Mouse (Mus musculus) midbrain, postnatal 0 days (tissue): ENCODE results near the gene Amh. TPM values are rescaled to one million over a fixed set of nuclear protein-coding genes. Genes with fewer than 3 reads are reported as not detected.

ENCODE experiments used
- ATAC-seq: fragments of 200-750 bp; cut with Nextera tagmentation; 2 replicates; pipeline ENCODE4 v1.8.0; 2017; ENCODE audit warnings: moderate number of reproducible peaks, mild to moderate bottlenecking, moderate TSS enrichment, moderate library complexity; ENCODE audit not compliant: low FRiP score
- DNase-seq: peaks from one replicate; pipeline ENCODE4 v3.0.0-alpha.2; 2015; ENCODE audit warnings: low spot score
- H3K27ac ChIP-seq: fragments of 300-500 bp; sonication (generic); 2 replicates; pipeline ENCODE4 v1.5.1; 2014; ENCODE audit warnings: low read depth, mild to moderate bottlenecking, low read length, mixed read lengths
- H3K27me3 ChIP-seq: fragments of 300-500 bp; sonication (generic); 2 replicates; pipeline ENCODE4 v1.6.1; 2014; ENCODE audit warnings: low read length, control low read depth, mixed read lengths; ENCODE audit not compliant: insufficient read depth
- H3K36me3 ChIP-seq: fragments of 300-500 bp; sonication (generic); 2 replicates; pipeline ENCODE4 v1.6.1; 2014; ENCODE audit warnings: low read length, control low read depth, mixed read lengths; ENCODE audit not compliant: insufficient read depth
- H3K4me1 ChIP-seq: fragments of 300-500 bp; sonication (generic); 2 replicates; pipeline ENCODE4 v1.6.1; 2014; ENCODE audit warnings: mild to moderate bottlenecking, control low read depth, antibody characterized with exemption, low read length, mixed read lengths; ENCODE audit not compliant: insufficient read depth
- H3K4me2 ChIP-seq: fragments of 300-500 bp; sonication (generic); 2 replicates; pipeline ENCODE4 v1.6.1; 2014; ENCODE audit warnings: low read depth, mild to moderate bottlenecking, low read length, mixed read lengths; ENCODE audit not compliant: poor library complexity, severe bottlenecking
- H3K4me3 ChIP-seq: fragments of 300-500 bp; sonication (generic); 2 replicates; pipeline ENCODE4 v1.5.1; 2014; ENCODE audit warnings: low read depth, mild to moderate bottlenecking, low read length, moderate library complexity
- H3K9ac ChIP-seq: fragments of 300-500 bp; sonication (generic); replicated peaks from 2 replicates; pipeline ENCODE4 v1.6.1; 2014; ENCODE audit warnings: mild to moderate bottlenecking, low read length, moderate library complexity, mixed read lengths; ENCODE audit not compliant: poor library complexity, severe bottlenecking
- H3K9me3 ChIP-seq: fragments of 300-500 bp; sonication (generic); 2 replicates; pipeline ENCODE4 v1.6.1; 2016; ENCODE audit warnings: low read length, control low read depth
- CTCF ChIP-seq: IDR thresholded peaks from 2 replicates; pipeline ENCODE4 v1.5.1; 2016; ENCODE audit warnings: antibody characterized with exemption, mild to moderate bottlenecking
- WGBS: fragments of 180-500 bp; shearing (Covaris S2); extraction: QIAGEN DNeasy Blood & Tissue Kit; methylation state at CpG from one replicate; pipeline ENCODE4 v1.1.7; 2014; 5-methylcytosine and 5-hydroxymethylcytosine counted together
- polyA plus RNA-seq: library from polyadenylated mRNA; unstranded; fragments of >200 nt; fragmentation: Nextera tagmentation; extraction: Ambion mirVana; gene quantifications from 2 replicates; pipeline ENCODE4 v1.2.1, GENCODE M21; 2015
- total RNA-seq: library from RNA; depleted of rRNA; stranded (reverse); fragments of >200 nt; gene quantifications from 2 replicates; pipeline ENCODE4 v1.2.3, GENCODE M21; 2014

Amh gene
- total and polyA plus RNA-seq, 2 experiments from 2014 or later: 0.82 TPM; not detected in 1

- Histone ChIP-seq H3K4me1 (no peaks in the 10 kb centered on the region), H3K9me3 (no peaks in the 10 kb centered on the region), H3K4me3 (no peak overlapping the region), H3K27ac (no peak overlapping the region), H3K27me3 (no peaks in the 10 kb centered on the region; the same call in 1 of the 2 replicates), H3K36me3 (peaks cover 3% of the 10 kb centered on the region; the same call in 1 of the 2 replicates), H3K9ac (no peak overlapping the region), H3K4me2 (no peak overlapping the region)
- no peak for TF ChIP-seq CTCF
- 56% methylated on average over 6 of the region's 6 CpGs for WGBS
- ATAC-seq (no peak), DNase-seq (no peak)
Observed at GRCm38 (mm10) chr10:80839848-80840247, 34.8 kb downstream of the Amh start.

DNA sequence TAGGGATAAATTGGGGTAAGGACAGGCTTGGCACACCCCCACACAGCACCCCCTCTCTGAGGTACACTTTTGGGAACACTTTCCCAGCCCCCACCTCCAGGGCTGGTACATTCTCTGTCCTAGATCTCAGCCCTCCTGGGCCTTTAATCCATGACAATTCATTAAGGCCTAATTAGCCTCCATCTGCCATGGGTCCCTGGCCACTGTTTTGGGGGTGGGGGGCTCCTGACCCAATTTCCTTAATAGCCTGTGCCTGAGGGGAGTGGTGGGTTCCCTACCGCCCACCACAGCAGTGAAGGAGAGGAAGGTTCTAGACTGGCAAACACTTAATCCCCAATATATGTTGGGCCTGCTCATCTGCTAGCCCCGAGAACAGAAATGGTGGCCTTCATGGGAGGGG is 36.6 kb downstream of the Amh start:
- H3K4me1 ChIP-seq: no peaks in the 10 kb centered on the region
- no peak for ATAC-seq
- no peak for DNase-seq
- H3K27me3 ChIP-seq: peaks cover 7% of the 10 kb centered on the region; the same call in 1 of the 2 replicates
- TF ChIP-seq CTCF: no peak
- 80% methylated on average over 2 of the region's 2 CpGs for WGBS
- no peak overlapping the region for H3K9ac ChIP-seq
- H3K9me3 ChIP-seq: no peaks in the 10 kb centered on the region
- no peak overlapping the region for H3K27ac ChIP-seq
- H3K36me3 ChIP-seq: no peaks in the 10 kb centered on the region
- no peak overlapping the region for H3K4me3 ChIP-seq
- H3K4me2 ChIP-seq: no peak overlapping the region

- DNase-seq: no peak
- WGBS: 84% methylated on average over 15 of the region's 15 CpGs
- no peak overlapping the region for H3K4me3 ChIP-seq
- H3K9me3 ChIP-seq: no peaks in the 10 kb centered on the region
- no peak for ATAC-seq
- no peak overlapping the region for H3K4me2 ChIP-seq
- H3K36me3 ChIP-seq: no peaks in the 10 kb centered on the region
- H3K27ac ChIP-seq: no peak overlapping the region
- no peak for TF ChIP-seq CTCF
- no peaks in the 10 kb centered on the region for H3K4me1 ChIP-seq
- H3K27me3 ChIP-seq: peaks cover 7% of the 10 kb centered on the region; the same call in 1 of the 2 replicates
- no peak overlapping the region for H3K9ac ChIP-seq
Observed at GRCm38 (mm10) chr10:80842334-80842733, 37.3 kb downstream of the Amh start.

DNA sequence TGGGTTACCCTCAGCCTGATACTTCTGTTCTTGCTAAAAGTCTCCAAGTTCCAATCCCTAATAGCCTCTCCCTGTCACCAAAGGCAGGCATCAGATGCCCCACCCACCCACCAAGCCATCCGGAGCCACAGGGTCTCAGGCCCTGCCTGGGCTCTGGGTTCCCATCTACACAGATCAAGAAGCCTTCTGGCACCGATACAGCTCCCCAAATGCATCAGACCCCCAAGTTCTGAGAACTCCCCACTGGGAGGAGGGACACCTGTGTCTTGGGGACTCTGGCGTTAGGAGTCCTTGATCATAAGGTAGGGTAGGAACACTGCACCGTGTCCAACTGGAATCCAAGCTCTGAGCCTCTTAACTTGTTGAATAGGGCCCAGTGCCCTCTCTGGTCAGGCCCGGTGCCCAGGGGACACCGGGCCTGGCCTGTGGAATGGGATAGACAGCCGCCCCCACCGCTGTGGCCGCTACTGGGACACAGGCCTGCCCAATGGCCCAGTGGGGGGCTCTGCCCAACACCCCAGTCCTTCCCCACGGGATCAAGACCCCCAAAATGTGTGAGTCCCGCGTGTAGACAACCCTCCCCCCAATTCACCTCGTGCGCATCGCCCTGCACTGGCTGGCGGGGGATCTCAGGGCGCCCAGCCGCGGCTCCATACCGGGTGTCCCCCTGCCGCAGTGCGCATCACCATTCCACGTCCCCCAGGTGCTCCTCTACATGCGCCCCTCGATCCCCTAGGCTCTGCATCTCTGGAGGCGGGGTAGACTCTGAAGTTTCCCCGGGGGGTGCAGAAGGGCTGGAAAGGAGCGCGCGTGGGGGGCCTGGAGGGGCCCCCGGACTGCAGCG is 38.3 kb downstream of the Amh start:
- H3K27me3 ChIP-seq: peaks cover 7% of the 10 kb centered on the region; the same call in 1 of the 2 replicates
- 6% methylated on average over 31 of the region's 32 CpGs for WGBS
- DNase-seq: no peak
- peak; percentile 45 for ATAC-seq
- H3K27ac ChIP-seq: no peak overlapping the region
- no peaks in the 10 kb centered on the region for H3K4me1 ChIP-seq
- no peaks in the 10 kb centered on the region for H3K36me3 ChIP-seq
- peak overlapping the region; percentile 86 for H3K9ac ChIP-seq
- H3K4me2 ChIP-seq: peak overlapping the region; percentile 86
- H3K9me3 ChIP-seq: no peaks in the 10 kb centered on the region
- H3K4me3 ChIP-seq: peak overlapping the region; percentile 70
- TF ChIP-seq CTCF: no peak

DNA sequence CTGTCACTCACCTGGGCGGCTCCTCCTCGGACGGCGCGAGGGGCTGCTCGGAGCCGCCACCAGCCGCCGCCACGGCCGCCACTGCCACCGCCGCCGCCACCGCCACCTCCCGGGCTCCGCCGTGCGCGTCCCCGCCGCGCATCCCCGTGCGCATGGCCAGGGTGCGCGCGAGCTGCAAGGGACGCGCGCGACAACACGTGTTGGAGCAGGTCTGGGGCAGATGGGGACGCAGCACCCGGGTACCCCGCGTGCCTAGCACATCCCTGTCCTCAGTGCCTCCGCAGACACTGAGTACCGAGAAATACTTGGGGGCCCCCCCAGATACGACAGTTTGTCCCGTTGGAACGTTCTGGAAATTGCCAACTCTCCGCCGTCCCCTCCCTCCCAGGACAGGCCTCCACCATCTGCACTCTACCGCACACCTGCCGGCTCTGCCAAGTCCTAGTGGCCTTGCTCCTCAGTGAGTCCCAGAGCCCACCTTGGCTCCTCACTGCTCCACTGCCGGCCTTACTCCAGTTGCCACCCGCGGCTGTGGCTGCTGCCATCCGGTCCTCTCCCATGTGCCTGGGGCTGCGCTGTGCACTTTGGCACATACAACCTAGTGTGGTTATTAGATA is 39.0 kb downstream of the Amh start, which contains the start of gene Lingo3:
Gene Lingo3 (minus strand): TSS at position 109 of the 617 bp plus-strand sequence.
- peaks cover 7% of the 10 kb centered on the region; the same call in 1 of the 2 replicates for H3K27me3 ChIP-seq
- H3K4me1 ChIP-seq: no peaks in the 10 kb centered on the region
- DNase-seq (peak; percentile 68), ATAC-seq (peak; percentile 63)
- H3K4me3 ChIP-seq: peak within 1 kb of the TSS; percentile 70
- no peak for TF ChIP-seq CTCF
- H3K27ac ChIP-seq: no peak within 1 kb of the TSS
- H3K9ac ChIP-seq: peak within 1 kb of the TSS; percentile 86
- H3K36me3 ChIP-seq: no peaks in the 10 kb centered on the region
- no peaks in the 10 kb centered on the region for H3K9me3 ChIP-seq
- WGBS: 4% methylated on average over 40 of the region's 51 CpGs
- H3K4me2 ChIP-seq: peak within 1 kb of the TSS; percentile 86
